Mouse (Mus musculus): ENCODE measurements around the gene Agtr1a. TPM values are rescaled to one million over a fixed set of nuclear protein-coding genes. Genes with fewer than 3 reads are reported as not detected.

The Agtr1a gene
- 0.45 and 0.78 TPM in 2 replicates for polyA plus RNA-seq (2014; fragmentation: Nextera tagmentation; extraction: Ambion mirVana)

GRCm38 (mm10) chr13:30336148-30336801 is at the start of gene Agtr1a:
Agtr1a (plus strand) TSS chr13:30336441.
- Histone ChIP-seq H3K4me2 (ENCODE audit: low read length) (peak within 1 kb of the TSS; percentile 98), H3K27me3 (ENCODE audit: control insufficient read depth, insufficient read depth, low read length) (no peaks in the 10 kb centered on the region), H3K9me3 (ENCODE audit: control insufficient read depth, low read length) (no peaks in the 10 kb centered on the region), H3K9ac (replicated peaks; ENCODE audit: low read length) (peak within 1 kb of the TSS; percentile 64), H3K4me1 (ENCODE audit: control insufficient read depth, insufficient read depth, low read length) (0 out of 2 replicates have a peak, but pooled peaks cover 7% of the 10 kb centered on the region), H3K27ac (replicated peaks; ENCODE audit: low read depth, low read length) (no peak within 1 kb of the TSS), H3K4me3 (replicated peaks; ENCODE audit: low read depth, low read length) (peak within 1 kb of the TSS; percentile 45), H3K36me3 (ENCODE audit: control insufficient read depth, insufficient read depth, low read length) (no peaks in the 10 kb centered on the region)
- peak; percentile 63 for DNase-seq
- WGBS = 1% methylated on average over 33 of the region's 33 CpGs
- peak; percentile 87 for ATAC-seq (ENCODE audit: low FRiP score, low TSS enrichment)

- ATAC-seq (ENCODE audit: low FRiP score, low TSS enrichment) (no peak), DNase-seq (no peak)
Measured at GRCm38 (mm10) chr13:30310221-30310620, 26.0 kb upstream of the Agtr1a start.

GRCm38 (mm10) chr13:30324669-30325346 is 11.4 kb upstream of the Agtr1a start:
- no peak overlapping the region for H3K9ac ChIP-seq (replicated peaks; ENCODE audit: low read length)
- H3K4me2 ChIP-seq (ENCODE audit: low read length) = no peak overlapping the region
- WGBS = 85% methylated on average over 11 of the region's 11 CpGs
- H3K4me3 ChIP-seq (replicated peaks; ENCODE audit: low read depth, low read length) = no peak overlapping the region
- no peak for ATAC-seq (ENCODE audit: low FRiP score, low TSS enrichment)
- H3K27me3 ChIP-seq (ENCODE audit: control insufficient read depth, insufficient read depth, low read length) = no peaks in the 10 kb centered on the region
- no peaks in the 10 kb centered on the region for H3K9me3 ChIP-seq (ENCODE audit: control insufficient read depth, low read length)
- no peak overlapping the region for H3K27ac ChIP-seq (replicated peaks; ENCODE audit: low read depth, low read length)
- no peaks in the 10 kb centered on the region for H3K36me3 ChIP-seq (ENCODE audit: control insufficient read depth, insufficient read depth, low read length)
- no peak for DNase-seq
- no peaks in the 10 kb centered on the region for H3K4me1 ChIP-seq (ENCODE audit: control insufficient read depth, insufficient read depth, low read length)

More at GRCm38 (mm10) chr13:30310221-30310620, 26.0 kb upstream of the Agtr1a start:
- H3K9me3 ChIP-seq (ENCODE audit: control insufficient read depth, low read length) = no peaks in the 10 kb centered on the region
- no peak overlapping the region for H3K9ac ChIP-seq (replicated peaks; ENCODE audit: low read length)
- H3K4me2 ChIP-seq (ENCODE audit: low read length) = no peak overlapping the region
- no peaks in the 10 kb centered on the region for H3K27me3 ChIP-seq (ENCODE audit: control insufficient read depth, insufficient read depth, low read length)
- 75% methylated on average over 4 of the region's 4 CpGs for WGBS
- H3K27ac ChIP-seq (replicated peaks; ENCODE audit: low read depth, low read length) = no peak overlapping the region
- H3K4me1 ChIP-seq (ENCODE audit: control insufficient read depth, insufficient read depth, low read length) = no peaks in the 10 kb centered on the region
- H3K36me3 ChIP-seq (ENCODE audit: control insufficient read depth, insufficient read depth, low read length) = no peaks in the 10 kb centered on the region
- no peak overlapping the region for H3K4me3 ChIP-seq (replicated peaks; ENCODE audit: low read depth, low read length)

GRCm38 (mm10) chr13:30331061-30331460 is 5.2 kb upstream of the Agtr1a start:
- 88% methylated on average over 5 of the region's 5 CpGs for WGBS
- H3K27ac ChIP-seq (replicated peaks; ENCODE audit: low read depth, low read length) = no peak overlapping the region

GRCm38 (mm10) chr13:30331851-30332250 is 4.4 kb upstream of the Agtr1a start:
- Histone ChIP-seq H3K27ac (replicated peaks; ENCODE audit: low read depth, low read length) (no peak overlapping the region), H3K9me3 (ENCODE audit: control insufficient read depth, low read length) (no peaks in the 10 kb centered on the region), H3K4me1 (ENCODE audit: control insufficient read depth, insufficient read depth, low read length) (0 out of 2 replicates have a peak, but pooled peaks cover 4% of the 10 kb centered on the region), H3K9ac (replicated peaks; ENCODE audit: low read length) (no peak overlapping the region), H3K4me2 (ENCODE audit: low read length) (no peak overlapping the region), H3K27me3 (ENCODE audit: control insufficient read depth, insufficient read depth, low read length) (no peaks in the 10 kb centered on the region), H3K4me3 (replicated peaks; ENCODE audit: low read depth, low read length) (no peak overlapping the region), H3K36me3 (ENCODE audit: control insufficient read depth, insufficient read depth, low read length) (no peaks in the 10 kb centered on the region)
- WGBS = 88% methylated on average over 6 of the region's 6 CpGs
- no peak for ATAC-seq (ENCODE audit: low FRiP score, low TSS enrichment)
- DNase-seq = no peak

More at GRCm38 (mm10) chr13:30331061-30331460, 5.2 kb upstream of the Agtr1a start:
- Histone ChIP-seq H3K9me3 (ENCODE audit: control insufficient read depth, low read length) (no peaks in the 10 kb centered on the region), H3K27me3 (ENCODE audit: control insufficient read depth, insufficient read depth, low read length) (no peaks in the 10 kb centered on the region), H3K4me3 (replicated peaks; ENCODE audit: low read depth, low read length) (no peak overlapping the region), H3K9ac (replicated peaks; ENCODE audit: low read length) (no peak overlapping the region), H3K4me2 (ENCODE audit: low read length) (no peak overlapping the region), H3K4me1 (ENCODE audit: control insufficient read depth, insufficient read depth, low read length) (no peaks in the 10 kb centered on the region), H3K36me3 (ENCODE audit: control insufficient read depth, insufficient read depth, low read length) (no peaks in the 10 kb centered on the region)
- no peak for DNase-seq
- no peak for ATAC-seq (ENCODE audit: low FRiP score, low TSS enrichment)

GRCm38 (mm10) chr13:30332581-30332980 is 3.7 kb upstream of the Agtr1a start:
- H3K4me3 ChIP-seq (replicated peaks; ENCODE audit: low read depth, low read length) = no peak overlapping the region
- no peaks in the 10 kb centered on the region for H3K9me3 ChIP-seq (ENCODE audit: control insufficient read depth, low read length)
- H3K4me1 ChIP-seq (ENCODE audit: control insufficient read depth, insufficient read depth, low read length) = 0 out of 2 replicates have a peak, but pooled peaks cover 7% of the 10 kb centered on the region
- no peaks in the 10 kb centered on the region for H3K27me3 ChIP-seq (ENCODE audit: control insufficient read depth, insufficient read depth, low read length)
- no peak overlapping the region for H3K27ac ChIP-seq (replicated peaks; ENCODE audit: low read depth, low read length)
- 94% methylated on average over 5 of the region's 5 CpGs for WGBS
- no peak overlapping the region for H3K4me2 ChIP-seq (ENCODE audit: low read length)
- ATAC-seq (ENCODE audit: low FRiP score, low TSS enrichment) = no peak
- H3K9ac ChIP-seq (replicated peaks; ENCODE audit: low read length) = no peak overlapping the region
- DNase-seq = no peak
- no peaks in the 10 kb centered on the region for H3K36me3 ChIP-seq (ENCODE audit: control insufficient read depth, insufficient read depth, low read length)

GRCm38 (mm10) chr13:30334667-30335066 is 1.6 kb upstream of the Agtr1a start:
- Histone ChIP-seq H3K9me3 (ENCODE audit: control insufficient read depth, low read length) (no peaks in the 10 kb centered on the region), H3K27me3 (ENCODE audit: control insufficient read depth, insufficient read depth, low read length) (no peaks in the 10 kb centered on the region), H3K9ac (replicated peaks; ENCODE audit: low read length) (no peak overlapping the region), H3K4me3 (replicated peaks; ENCODE audit: low read depth, low read length) (no peak overlapping the region), H3K27ac (replicated peaks; ENCODE audit: low read depth, low read length) (no peak overlapping the region), H3K36me3 (ENCODE audit: control insufficient read depth, insufficient read depth, low read length) (no peaks in the 10 kb centered on the region), H3K4me2 (ENCODE audit: low read length) (no peak overlapping the region), H3K4me1 (ENCODE audit: control insufficient read depth, insufficient read depth, low read length) (0 out of 2 replicates have a peak, but pooled peaks cover 7% of the 10 kb centered on the region)
- ATAC-seq (ENCODE audit: low FRiP score, low TSS enrichment) (no peak), DNase-seq (no peak)
- 50% methylated on average over 3 of the region's 3 CpGs for WGBS

GRCm38 (mm10) chr13:30336913-30337312 is 672 bp downstream of the Agtr1a start:
- DNase-seq (no peak), ATAC-seq (ENCODE audit: low FRiP score, low TSS enrichment) (peak; percentile 2; the same call in 1 of the 2 replicates)
- no peaks in the 10 kb centered on the region for H3K9me3 ChIP-seq (ENCODE audit: control insufficient read depth, low read length)
- H3K9ac ChIP-seq (replicated peaks; ENCODE audit: low read length) = peak overlapping the region; percentile 64; the same call in 1 of the 2 replicates
- 0 out of 2 replicates have a peak, but pooled peaks cover 7% of the 10 kb centered on the region for H3K4me1 ChIP-seq (ENCODE audit: control insufficient read depth, insufficient read depth, low read length)
- H3K4me2 ChIP-seq (ENCODE audit: low read length) = peak overlapping the region; percentile 98
- no peak overlapping the region for H3K27ac ChIP-seq (replicated peaks; ENCODE audit: low read depth, low read length)
- peak overlapping the region; percentile 45 for H3K4me3 ChIP-seq (replicated peaks; ENCODE audit: low read depth, low read length)
- H3K36me3 ChIP-seq (ENCODE audit: control insufficient read depth, insufficient read depth, low read length) = no peaks in the 10 kb centered on the region
- WGBS = 23% methylated on average over 9 of the region's 9 CpGs
- H3K27me3 ChIP-seq (ENCODE audit: control insufficient read depth, insufficient read depth, low read length) = no peaks in the 10 kb centered on the region
